Mouse (Mus musculus): ENCODE measurements around the gene Irx2.

Gene Irx2

GRCm38 (mm10) chr13:72636331-72636851, 7.8 kb downstream of the Irx2 start:
- no peak for DNase-seq (ENCODE audit: low spot score in 2 of 2)

GRCm38 (mm10) chr13:72637536-72637935, 8.9 kb downstream of the Irx2 start:
- no peak for DNase-seq (ENCODE audit: low spot score in 2 of 2)

GRCm38 (mm10) chr13:72638401-72639130, 9.9 kb downstream of the Irx2 start:
- DNase-seq (ENCODE audit: low spot score in 2 of 2): no peak

DNA sequence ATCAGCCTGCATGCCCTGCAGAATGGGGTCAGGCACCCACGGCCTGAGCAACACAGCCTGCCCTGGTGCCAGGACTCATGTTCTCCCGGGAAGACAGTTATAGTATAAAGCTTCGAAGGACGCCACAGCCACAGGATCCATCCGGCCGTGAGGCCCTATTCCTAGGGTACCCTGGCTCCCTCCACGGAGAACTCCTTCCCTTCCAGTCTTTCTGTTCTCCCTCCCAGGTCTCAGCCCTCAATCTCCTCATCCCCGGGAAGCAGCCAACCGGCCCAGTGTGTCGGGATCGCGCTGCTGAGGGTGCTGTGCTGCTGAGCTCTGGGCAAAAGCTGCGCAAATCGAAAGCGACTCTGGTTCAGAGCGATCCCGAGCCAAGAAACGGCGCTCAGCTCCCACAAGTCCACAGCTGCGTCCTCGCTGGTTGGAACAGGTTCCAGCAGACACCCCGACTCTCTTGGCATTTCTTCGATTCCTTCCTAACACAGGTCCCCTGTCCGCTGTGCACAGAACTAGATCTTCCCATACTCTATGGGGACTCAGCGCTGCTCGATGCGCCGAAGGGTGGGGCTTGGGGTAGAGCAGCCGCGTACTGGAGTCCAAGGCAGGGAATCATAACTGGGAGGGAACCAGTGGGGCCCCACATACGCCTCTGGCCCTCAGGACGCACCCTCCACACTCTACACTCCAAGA, 11.0 kb downstream of the Irx2 start:
- no peak for DNase-seq (ENCODE audit: low spot score in 2 of 2)

GRCm38 (mm10) chr13:72640131-72640521, 11.5 kb downstream of the Irx2 start:
- no peak for DNase-seq (ENCODE audit: low spot score in 2 of 2)

DNA sequence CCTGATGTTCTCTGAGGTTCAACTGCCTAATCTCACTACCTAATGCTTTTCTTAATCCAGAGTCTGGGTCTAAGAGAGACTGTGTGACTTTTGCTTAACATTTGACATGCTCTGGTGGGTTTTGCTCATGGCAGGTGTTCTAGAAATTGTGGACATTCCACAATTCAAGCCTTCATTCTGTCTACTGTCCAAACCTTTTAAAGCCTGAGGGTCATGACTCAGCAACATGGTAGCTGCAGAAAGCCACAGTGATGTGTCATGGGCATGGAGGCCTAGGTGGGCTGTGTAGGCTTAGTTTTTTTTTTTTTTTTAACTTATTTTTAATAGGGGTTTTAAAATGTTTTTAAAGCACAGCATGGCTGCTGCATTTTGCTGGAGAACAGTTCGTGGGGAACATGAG, 27.8 kb downstream of the Irx2 start:
- DNase-seq (ENCODE audit: low spot score in 2 of 2): no peak

DNA sequence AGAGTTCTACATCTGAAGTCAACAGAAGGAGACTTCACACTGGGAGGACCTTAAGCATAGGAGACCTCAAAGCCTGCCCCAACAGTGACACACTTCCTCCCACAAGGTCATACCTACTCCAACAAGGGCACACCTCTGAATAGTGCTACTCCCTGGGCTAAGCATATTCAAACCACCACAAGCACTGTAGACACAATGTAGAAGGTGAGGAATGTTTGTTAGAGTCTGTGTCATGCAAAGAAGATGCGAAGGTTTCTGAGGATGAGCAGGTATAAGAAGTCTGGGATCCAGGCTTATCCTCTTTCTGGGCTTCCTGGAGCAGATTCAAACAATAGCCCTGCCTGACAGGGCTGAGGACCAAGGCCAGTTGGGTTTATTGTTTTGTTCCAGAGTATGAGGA, 47.2 kb downstream of the Irx2 start:
- no peak for DNase-seq (ENCODE audit: low spot score in 2 of 2)
